Mouse (Mus musculus) heart, postnatal 4 days (tissue): ENCODE data around the gene Sema4b. TPM values are rescaled to one million over a fixed set of nuclear protein-coding genes. Genes with fewer than 3 reads are reported as not detected.

Source experiments
- DNase-seq: peaks from one replicate; pipeline ENCODE4 v3.0.0; 2021
- total RNA-seq, 2 experiments: library from RNA; stranded (reverse); gene quantifications; 2 replicates each; pipeline ENCODE4 v1.2.3; 2021

Sema4b gene
- 10 to 100 TPM; 14.3 to 16.1 TPM for total RNA-seq

DNA sequence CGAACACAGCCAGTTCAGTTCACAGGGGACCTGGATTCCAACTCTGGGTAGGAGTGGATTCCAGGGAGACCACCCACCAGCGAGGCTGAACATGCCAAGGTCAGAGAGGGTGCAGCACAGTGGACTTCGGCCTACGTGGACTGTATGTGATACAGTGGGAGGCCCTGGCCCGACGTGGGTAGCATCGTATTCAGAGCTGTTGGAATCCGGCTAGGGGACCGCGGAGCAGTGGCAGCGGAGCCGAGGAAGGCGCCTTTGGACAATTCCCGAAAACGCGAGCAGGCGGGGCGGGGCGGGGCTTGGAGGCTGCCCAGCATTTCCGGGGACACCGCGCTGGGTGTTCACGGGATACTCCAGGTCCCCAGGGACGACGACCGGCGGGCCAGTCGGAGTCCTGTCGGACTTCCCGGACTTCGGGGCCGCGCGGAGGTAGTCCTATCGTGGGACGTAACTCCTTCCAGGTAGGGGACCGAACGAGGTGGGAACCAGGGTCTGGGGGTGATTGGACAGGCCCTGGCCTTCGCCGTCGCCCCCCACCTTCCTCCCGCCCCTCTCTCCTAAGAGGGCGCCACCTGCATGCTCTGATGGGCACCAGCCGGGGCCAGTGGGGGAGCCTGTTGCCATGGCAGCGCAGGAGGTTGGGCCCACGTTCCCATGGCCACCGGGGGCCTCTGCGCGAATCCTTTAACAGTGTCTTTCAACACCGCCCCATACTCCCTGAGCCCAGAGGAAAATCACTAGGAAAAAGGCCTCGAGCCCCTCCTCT, at the start of gene Sema4b:
Gene Sema4b, plus strand, starts transcription at position 311 of the 766 bp plus-strand sequence.
- DNase-seq: peak; percentile 94

DNA sequence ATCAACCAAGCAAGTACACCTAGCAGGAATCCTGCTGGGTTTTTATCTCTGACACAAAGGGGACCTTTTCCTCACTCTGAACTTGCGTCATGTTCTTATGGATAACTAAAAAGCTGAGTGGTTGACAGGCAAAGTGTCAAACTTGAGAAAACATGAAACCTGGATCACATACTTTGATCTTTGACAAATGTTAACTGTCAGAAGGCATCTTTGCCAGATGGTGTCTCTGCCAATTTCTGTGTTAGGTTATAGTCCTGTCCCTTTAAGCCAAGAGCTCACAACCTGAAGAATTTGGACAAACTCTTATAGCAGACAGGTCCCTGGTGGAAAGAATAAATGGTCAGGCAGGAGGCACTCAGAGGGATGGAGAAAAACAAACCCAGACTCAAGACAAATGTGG, 48.3 kb upstream of the Sema4b start:
- no peak for DNase-seq

DNA sequence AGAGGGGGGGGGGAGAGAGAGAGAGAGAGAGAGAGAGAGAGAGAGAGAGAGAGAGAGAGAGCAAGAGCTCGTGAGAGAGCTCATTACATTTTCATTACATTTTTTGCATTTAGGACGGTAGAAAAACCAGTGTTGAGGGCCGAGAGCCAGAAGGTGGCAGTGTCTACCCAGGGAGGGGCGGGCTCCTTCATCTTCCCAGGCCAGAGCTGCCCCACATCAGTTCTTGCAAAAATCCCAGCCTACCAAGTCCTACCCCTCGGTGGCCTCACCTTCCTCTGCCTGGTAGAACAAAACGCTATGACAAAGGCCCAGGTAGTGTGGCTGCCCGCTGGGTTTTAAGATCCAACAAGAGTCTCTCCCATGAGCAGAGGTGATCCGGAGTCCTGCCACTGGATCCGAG, 45.8 kb upstream of the Sema4b start:
- peak; percentile 81 for DNase-seq

DNA sequence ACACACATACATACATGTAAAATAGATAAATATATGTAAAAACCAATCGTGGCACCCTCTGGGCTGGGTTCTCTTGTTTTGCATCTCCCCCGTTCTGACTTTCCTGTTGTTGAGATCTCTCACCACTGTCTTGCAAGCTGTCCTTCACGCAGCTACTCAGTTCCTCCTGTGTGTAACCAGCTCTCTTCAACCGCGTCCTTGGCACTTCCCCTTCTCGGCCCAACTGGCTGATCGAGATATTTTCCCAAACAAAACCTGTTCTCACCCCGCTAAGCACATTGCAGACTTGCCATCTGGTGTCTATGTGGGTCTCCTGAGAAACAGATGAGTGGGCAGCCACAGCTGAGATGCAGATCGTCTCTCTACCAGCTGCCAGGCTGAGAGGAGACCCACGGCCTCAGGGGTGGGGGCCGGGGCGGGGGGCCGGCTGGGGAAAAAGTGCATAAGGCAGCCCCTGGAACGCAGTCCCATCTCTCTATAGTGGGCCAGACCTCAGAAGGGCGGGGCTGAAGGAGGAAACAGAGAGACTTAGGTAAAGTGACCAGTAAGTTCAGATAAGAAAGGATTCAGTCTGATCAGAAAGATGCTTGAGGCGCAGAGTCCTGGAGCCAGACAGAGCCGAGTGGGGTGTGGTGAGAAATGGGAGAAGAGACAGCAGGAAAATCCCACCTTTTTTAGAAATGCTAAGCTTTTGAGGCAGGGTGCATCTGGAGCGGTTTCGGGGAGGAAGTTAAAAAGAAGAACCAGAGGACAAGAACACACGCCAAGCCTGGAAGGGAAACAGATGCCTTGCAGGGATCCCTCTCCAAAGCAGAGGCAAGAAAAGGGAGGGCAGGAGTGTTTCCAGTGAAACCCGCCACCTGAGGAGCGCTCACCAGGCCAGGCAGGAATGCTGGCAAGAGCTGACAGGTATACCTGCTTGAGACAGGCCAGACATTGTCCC, 43.0 kb upstream of the Sema4b start:
- no peak for DNase-seq

DNA sequence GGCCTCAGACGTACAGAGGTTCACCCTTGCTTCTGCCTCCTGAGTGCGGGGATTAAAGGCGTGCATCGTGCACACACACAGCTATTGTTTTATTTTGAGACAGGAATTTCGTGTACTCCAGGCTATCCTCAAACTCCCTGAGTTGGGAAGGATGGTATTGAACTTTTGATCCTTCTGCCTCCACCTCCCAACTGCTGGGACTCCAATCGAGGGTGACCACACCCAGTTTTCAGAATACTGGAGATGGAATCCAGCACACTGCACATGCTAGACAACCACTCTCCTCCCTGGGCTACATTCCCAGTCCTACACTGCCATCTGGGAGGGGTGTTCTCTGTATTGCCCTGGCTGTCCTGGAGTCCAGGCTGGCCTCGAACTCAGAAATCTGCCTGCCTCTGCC, 41.9 kb upstream of the Sema4b start:
- DNase-seq: no peak

DNA sequence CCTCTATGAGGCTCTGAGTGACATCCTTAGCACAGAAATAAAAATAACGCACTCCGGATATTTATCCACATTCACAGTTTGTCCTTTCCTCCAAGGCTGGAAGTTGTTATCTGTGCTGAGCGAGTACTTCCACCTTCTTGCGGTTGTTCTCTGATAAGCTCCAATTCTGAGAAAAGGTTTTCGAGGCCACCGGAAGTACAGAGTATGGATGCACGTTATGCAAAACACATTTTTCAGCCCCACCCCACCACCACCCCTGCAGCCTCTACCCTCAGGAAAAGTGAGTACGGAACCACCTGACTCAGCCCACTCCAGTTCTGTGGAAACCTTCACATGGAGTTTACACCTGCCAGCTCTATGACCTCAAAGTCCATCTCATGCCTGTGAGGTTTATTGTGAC, 40.6 kb upstream of the Sema4b start:
- no peak for DNase-seq

DNA sequence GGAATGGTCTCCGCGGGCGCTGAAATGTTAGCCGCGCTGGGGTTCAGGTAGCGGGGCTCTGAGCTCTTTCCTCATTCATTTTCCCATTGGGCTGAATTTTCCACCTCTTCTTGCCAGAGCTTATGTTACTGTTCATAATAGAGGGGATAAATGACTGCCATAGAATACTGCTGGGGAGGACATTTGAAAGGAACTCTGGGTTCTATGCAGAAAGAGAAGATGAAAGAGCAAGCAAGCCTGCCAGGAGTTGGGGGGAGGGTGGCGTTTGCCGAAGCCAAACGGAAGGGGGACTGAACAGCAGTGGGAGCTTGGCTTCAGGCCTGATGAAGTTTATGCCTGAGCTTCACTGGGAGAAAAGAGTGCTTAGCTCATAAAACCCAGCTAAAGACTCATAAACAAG, 37.3 kb upstream of the Sema4b start:
- DNase-seq: no peak

DNA sequence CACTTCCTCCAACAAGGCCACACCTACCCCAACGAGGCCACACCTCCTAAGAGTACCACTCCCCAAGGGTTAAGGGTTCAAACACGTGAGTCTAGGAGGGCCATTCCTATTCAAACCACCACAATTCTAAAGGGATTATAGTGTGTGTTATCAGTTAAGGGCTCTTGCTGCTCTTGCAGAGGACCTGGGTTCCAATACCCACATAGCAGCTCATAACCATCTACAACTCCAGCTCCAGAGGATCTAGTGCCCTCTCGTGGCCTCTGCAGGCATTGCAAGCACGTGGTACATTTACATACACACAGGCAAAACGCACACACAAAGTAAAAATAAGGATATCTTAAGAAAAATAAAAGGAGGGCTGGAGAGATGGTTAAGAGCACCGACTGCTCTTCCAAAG, 34.5 kb upstream of the Sema4b start:
- no peak for DNase-seq

DNA sequence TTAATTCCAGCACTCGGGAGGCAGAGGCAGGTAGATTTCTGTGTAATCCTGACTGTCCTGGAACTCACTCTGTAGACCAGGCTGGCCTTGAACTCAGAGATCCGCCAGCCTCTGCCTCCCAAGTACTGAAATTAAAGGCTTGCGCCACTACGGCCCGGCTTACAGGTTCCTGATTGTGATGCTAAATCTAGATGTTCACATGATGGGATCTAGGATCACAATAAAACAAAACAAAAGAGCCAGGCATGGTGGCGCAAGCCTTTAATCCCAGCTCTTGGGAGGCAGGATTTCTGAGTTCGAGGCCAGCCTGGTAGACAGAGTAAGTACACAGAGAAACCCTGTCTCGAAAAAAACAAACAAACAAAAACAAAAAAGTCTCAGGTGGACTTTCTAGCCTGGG, 33.9 kb upstream of the Sema4b start:
- DNase-seq: no peak

DNA sequence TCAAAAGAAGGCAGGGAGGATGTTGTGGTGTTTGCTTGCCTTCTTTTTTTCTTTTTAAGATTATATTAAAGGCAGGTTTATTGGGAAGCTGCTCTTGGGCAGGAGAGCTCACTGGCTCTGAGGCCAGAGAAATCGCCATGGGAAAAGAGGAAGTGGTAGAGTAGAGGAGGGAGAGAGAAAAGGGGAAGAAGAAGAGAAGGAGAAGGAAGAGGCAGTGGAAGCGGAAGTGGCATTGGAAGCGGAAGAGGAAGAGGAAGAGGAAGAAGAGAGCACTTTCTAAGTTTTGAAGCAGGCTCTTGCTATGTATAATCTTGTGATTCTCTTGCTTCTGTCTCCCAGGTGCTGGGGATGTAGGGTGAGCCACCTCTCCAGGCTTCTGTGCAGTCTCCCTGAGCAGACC, 32.0 kb upstream of the Sema4b start:
- DNase-seq: no peak

DNA sequence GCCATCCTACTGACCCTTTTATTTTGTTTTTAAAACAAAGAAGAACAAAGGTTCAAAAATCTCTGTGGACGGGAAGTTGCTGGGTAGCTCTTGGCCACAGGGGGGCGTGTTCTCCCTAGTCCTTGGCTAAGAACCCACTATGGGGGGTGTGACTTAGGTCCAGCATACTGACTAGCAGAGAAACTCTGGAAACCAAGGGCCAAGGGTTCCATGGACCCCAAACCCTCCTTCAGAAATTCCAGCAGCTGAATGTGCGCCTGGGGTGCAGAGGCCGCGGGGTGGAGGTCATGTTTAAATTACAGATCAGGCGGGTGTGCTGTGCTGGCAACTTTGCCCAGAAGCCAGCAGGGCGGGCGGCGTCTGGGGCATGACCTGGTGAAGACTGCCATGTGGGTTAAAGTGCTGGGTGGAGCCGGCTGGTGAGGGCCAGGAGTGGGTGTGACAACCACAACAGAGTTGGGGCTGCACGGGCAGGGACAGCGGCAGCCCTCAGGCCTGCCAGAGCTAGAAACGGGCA, 29.9 kb upstream of the Sema4b start:
- peak; percentile 66 for DNase-seq

DNA sequence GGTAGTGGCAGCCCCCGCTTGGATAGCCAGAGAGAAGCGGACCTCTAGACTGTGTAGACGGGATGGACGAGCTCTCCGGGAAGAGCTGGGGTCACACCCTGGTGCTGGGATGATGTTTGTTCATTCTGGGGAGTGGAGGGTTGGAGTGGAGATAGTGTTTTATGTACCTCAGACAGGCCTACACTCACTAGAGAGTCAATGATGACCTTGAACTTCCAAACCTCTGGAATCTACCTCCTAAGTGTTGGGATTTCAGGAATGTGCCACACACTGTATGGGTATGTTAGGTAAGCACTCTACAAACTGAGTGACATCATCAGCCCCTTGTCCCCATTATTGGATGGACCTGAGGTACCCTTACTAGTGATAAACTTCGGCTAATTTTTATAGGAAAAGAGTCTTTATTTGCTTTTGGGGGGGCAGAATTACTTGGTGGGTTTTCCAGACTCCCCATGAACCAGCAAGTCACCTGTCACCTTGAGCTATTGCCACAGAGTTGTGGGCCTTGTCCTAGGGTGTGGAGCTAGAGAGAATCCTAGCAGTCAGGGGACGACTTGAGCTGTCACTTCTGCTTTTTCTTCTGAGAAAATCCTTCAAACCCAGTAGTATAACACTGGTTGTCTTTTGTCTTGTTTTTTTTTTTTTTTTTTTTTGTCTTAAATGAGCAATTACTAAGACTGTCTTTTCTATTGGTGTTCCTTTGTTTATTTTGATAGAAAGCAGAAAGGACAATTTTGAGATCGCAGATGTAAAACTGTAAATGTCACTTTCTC, 28.0 kb upstream of the Sema4b start:
- no peak for DNase-seq

DNA sequence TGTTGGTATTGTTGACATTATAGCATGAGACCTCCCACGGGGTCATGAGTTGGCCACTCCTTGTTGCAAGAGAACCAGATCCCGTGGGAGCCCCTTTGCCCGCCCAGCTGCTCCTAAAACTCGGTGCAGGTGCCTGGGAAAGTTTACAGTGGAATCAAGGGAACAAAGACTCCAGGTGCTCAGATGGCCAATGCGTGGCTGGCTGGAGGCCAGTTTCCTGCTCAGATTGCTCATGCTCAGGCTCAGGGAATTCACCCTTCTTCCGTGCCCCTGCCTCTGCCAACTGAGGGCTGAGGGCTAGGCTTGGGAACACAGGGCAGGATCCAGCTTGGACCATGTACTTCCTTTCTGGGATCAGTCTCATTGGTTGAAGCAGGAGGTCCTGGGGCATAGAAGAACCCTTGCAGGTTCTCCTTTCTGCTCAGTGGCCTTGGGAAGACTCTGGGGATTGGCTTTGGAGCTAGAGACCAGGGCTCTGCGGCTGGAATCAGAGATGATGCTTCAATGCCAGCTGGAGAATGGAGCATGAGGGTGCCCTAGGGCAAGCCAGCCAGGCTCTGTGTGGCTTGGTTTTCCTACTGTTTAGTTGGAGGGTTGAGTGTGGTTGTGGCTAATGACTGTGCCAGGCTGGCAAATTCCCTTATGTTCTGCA, 26.2 kb upstream of the Sema4b start:
- DNase-seq: peak; percentile 31

DNA sequence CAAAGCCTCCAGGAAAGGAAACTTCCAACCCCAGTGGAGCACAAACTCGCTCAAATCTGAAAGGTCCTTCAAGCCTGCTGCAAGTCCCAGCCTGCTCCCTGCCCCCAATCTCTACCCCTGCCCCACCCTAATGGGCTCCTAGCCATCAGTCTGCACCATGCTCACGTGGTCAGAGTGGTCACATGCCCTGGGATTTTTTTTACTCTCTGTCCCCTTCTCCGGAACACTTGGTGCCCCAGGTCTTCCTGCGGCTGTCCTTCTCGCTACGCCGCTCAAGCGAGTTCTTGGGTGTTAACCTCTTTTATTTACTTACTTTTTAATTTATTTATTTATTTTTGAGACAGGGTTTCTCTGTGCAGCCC, 25.7 kb upstream of the Sema4b start:
- DNase-seq: peak; percentile 81

DNA sequence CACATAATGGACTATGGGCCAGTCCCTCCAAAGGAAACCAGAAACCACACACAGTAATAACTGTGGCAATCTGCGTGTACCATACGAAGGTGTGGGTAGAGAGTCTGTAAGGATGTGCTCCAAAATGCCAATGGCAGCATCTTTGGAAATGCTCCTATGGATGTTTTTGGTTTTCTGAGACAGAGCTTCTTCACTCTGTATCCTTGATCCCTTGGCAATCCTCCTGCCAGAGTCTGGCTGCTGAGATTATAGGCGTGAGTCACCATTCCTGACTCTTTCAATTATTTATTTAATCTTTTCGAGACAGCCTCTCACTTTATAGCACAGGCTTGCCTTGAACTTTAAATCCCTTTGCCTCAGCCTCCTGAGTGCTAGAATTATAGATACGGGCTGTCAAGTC, 21.2 kb upstream of the Sema4b start:
- no peak for DNase-seq

DNA sequence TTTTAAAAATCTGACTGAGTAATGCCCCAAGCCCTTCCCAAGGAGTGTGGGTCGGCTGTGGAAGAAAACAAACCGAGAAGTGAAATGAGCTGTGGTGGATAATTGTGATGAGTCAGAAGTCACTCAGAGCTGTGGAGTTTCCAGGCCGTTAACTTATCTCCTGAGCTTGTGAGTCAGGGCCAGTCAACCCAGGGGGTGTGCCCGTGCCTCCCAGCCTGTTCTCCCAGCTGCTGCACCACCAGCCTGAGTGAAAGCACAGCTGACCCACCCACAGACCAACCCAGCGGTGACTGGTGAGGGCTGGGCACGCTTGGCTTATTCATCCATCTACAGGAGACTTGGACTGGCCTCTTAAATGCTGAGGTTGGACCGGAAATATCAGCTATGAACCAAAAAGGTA, 19.9 kb upstream of the Sema4b start:
- peak; percentile 50 for DNase-seq

DNA sequence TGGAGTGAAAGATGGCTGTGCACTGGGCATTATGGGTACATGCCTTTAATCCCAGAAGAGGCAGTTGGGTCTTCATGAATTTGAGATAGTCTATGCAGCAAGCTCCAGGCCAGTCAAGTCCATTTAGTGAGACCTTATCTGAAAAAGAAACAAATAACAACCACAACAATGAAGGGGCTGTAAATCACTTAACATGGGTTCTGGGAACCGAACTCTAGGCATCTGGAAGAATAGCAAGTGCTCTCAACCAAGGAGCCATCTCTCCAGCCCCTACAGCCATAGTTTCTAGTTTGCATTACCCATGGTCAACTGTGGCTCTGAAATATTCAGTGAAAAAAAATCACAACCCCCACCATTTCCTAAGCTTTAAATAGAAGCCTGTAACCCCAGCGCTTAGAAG, 16.8 kb upstream of the Sema4b start:
- DNase-seq: no peak

DNA sequence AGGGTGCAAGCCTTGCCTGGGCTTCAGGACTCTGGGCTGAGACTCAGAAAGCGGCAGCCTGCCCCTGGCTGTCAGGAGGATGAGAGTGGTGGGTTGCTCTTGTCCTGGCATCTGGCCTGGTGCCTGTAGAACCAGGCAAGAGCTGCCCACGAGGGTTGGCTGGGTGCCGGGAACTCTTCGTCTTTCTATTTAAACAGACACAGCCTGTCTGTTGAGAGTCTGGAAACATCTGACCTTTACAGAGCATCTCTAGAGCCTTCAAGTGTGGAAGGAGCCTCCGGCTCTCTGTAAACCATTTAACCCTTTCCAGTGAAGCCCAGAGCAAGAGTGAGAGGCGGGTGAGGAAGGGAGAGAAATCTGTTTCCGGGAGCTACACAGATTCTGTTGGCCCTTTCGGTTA, 15.3 kb upstream of the Sema4b start:
- DNase-seq: peak; percentile 86

DNA sequence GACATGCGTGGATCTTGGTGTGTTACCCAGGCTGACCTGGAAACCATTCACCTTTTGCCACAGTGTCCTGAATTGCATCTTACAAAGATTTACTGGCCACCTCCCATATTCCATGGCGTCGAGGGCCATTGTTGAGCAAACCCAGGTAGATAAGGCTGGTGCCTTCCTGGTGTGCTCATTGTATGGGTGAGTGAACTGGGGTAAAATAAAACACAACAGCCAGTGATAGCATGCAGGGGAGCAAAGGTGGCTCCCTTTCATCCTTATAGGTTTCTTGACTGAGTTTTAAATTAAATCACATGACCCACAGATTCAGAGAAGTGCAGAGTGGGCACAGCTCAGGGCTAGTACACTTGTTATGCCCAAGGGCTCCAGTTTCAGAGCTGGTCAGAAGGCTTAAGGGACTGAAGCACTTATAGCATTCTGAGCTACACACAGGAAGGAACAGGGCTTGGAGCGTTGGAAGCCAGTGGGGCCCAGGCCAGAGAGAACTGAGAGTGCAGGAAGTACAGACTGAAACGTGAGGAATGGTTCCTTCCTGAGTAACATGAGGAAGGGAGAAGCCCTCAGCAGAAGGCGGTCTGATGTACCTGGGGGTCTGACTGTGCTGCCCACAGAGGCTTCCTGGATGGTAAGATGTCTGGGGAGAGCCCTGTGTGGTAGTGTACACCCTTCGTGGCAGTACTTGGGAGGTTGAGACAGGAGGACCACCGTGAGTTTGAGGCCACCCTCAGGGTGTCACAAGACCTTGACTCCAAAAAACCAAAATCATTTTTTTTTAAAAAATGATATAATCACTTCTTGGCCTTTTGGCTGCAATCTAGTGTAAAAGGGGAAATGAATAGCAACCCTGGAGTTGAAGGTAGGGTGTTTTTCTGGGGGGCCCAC, 14.3 kb upstream of the Sema4b start:
- no peak for DNase-seq

DNA sequence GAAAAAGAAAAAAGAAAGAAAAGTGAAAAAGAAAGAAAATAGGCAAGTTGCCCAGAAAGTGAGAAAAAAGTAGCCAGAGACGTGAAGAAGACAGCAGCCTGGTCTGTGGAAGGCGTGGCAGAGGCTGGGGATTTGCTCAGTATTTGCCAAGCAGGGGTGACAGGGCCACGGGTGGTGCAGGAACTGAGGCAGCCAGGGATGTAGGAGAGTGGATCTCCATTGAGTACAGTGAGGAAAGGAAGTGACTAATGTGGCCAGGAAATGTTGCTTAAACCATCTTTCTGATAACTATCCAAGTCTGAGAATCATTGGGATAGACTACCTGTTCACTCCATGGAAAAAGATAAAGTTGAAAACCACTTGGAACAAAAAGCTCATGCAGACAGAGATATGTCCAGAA, 10.5 kb upstream of the Sema4b start:
- DNase-seq: no peak

DNA sequence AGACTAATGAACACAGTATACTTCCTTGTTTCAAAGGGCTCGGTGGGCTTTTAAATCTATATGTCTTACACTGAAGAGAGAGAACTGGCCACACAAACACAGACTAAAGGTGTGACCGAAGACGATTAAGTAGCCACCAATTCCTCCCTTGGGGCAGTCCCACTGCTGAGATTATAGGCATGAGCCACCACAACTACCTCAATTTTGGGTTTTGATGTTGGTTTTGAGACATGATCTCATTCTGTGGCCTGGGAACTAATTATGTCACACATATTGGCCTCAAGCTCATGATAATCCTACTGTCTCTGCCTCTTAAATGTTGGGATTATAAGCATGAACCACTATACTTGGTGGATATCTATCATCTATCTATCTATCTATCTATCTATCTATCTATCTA, 9.2 kb upstream of the Sema4b start:
- no peak for DNase-seq
